Mouse (Mus musculus): ENCODE measurements around the gene Rnf152. TPM values are rescaled to one million over a fixed set of nuclear protein-coding genes. Genes with fewer than 3 reads are reported as not detected.

Rnf152 gene
- polyA plus RNA-seq (2012; rRNA removed; ENCODE audit: low replicate concordance): 0.38 and 0.89 TPM in 2 replicates

GRCm38 (mm10) chr1:105356291-105357011 lies at the start of gene Rnf152:
TSS of gene Rnf152 (minus strand) at chr1:105356710.

Measured in mammary gland, adult 2 months (tissue).